Mouse (Mus musculus): ENCODE data around the gene Gm48551. TPM values are rescaled to one million over a fixed set of nuclear protein-coding genes. Genes with fewer than 3 reads are reported as not detected.

Gm48551 gene
- polyA plus RNA-seq, 2 experiments: 1.1 to 4.3 TPM

DNA sequence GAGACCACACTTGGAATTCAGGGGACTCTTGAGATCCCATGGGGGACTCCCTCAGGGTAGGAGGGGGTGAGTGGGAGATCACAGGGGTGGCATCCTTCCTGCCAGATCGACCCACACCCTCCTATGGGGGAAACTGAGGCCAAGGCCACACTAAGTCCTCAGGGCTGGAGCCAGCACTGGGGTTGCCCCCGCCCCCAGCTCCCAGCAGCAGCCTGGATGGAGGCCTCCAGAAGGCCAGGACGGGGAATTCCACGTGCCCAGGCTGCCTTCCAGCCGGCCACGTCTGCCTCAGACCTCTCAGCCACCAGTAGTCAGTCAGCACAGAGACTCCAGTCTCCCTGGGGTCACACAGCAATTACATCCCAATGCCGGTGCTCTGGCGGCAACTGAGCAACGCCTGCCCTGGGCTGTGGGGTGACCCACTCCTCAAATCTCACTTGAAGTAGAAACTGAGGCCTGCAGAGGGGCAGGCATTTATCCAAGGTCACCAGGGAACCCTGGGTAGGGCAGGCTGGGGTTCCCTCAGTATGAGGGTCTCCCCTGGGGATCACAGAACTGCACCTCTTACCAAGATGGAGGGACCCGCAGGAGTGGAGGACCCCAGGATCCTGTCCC lies 41.1 kb downstream of the Gm48551 start:
- Histone ChIP-seq H3K36me3 (ENCODE audit: control insufficient read depth, insufficient read depth, low read length) (peaks cover 15% of the 10 kb centered on the region), H3K4me3 (replicated peaks; ENCODE audit: low read length) (peak overlapping the region; percentile 73), H3K27ac (replicated peaks; ENCODE audit: low read depth, low read length) (peak overlapping the region; percentile 26; the same call in 1 of the 2 replicates), H3K4me1 (ENCODE audit: control insufficient read depth, insufficient read depth, low read length) (peaks cover 28% of the 10 kb centered on the region), H3K4me2 (replicated peaks; ENCODE audit: low read depth, low read length, severe bottlenecking) (peak overlapping the region; percentile 71), H3K9ac (ENCODE audit: low read depth, low read length, severe bottlenecking) (peak overlapping the region; percentile 77), H3K9me3 (ENCODE audit: control insufficient read depth, low read length) (no peaks in the 10 kb centered on the region), H3K27me3 (ENCODE audit: control insufficient read depth, insufficient read depth, low read length) (0 out of 2 replicates have a peak, but pooled peaks cover 4% of the 10 kb centered on the region)
- WGBS: 25% methylated on average over 10 of the region's 10 CpGs
- DNase-seq (ENCODE audit: low spot score): no peak
- no peak for ATAC-seq (ENCODE audit: low FRiP score, low read depth)
- TF ChIP-seq POLR2A (IDR thresholded peaks at IDR 0.05; ENCODE audit: borderline replicate concordance, extremely low read depth, insufficient read depth, insufficient read length): no peak

DNA sequence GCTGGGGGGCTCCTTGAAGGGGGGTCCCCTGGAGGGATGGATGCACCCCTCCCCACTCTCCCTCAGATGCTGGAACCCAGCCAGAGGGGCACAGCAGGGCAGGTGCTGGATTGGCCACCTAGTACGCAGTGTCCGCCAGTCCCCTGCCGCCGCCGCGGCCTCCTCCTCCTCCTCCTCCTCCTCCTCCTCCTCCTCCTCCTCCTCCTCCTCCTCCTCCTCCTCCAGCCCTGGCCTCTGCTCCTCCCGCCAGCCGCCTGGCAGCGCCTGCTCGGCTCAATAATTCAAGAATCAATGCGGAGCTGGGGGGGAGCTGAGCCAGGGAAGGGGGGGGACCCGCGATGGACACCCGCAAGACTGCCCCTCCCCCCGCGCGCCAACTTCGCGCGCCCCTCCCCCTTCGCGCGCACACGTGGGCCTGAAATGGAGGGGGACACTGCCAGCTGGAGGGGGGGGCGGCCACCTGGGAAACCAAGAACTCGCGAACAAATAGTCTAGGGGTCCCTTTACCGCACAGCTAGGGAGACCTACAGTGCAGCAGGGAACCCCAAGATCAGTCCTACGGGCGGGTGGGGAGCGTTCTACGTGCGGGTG lies 41.9 kb downstream of the Gm48551 start:
- DNase-seq (ENCODE audit: low spot score): no peak
- WGBS: 2% methylated on average over 15 of the region's 33 CpGs
- ATAC-seq (ENCODE audit: low FRiP score, low read depth): no peak
- Histone ChIP-seq H3K9ac (ENCODE audit: low read depth, low read length, severe bottlenecking) (peak overlapping the region; percentile 77), H3K4me3 (replicated peaks; ENCODE audit: low read length) (peak overlapping the region; percentile 73), H3K27ac (replicated peaks; ENCODE audit: low read depth, low read length) (0 out of 2 replicates have a peak overlapping the region, but pooled peaks have one; percentile 29), H3K9me3 (ENCODE audit: control insufficient read depth, low read length) (no peaks in the 10 kb centered on the region), H3K36me3 (ENCODE audit: control insufficient read depth, insufficient read depth, low read length) (0 out of 2 replicates have a peak, but pooled peaks cover 8% of the 10 kb centered on the region), H3K4me1 (ENCODE audit: control insufficient read depth, insufficient read depth, low read length) (peaks cover 31% of the 10 kb centered on the region), H3K4me2 (replicated peaks; ENCODE audit: low read depth, low read length, severe bottlenecking) (peak overlapping the region; percentile 71), H3K27me3 (ENCODE audit: control insufficient read depth, insufficient read depth, low read length) (0 out of 2 replicates have a peak, but pooled peaks cover 4% of the 10 kb centered on the region)
- no peak for TF ChIP-seq POLR2A (IDR thresholded peaks at IDR 0.05; ENCODE audit: borderline replicate concordance, extremely low read depth, insufficient read depth, insufficient read length)

DNA sequence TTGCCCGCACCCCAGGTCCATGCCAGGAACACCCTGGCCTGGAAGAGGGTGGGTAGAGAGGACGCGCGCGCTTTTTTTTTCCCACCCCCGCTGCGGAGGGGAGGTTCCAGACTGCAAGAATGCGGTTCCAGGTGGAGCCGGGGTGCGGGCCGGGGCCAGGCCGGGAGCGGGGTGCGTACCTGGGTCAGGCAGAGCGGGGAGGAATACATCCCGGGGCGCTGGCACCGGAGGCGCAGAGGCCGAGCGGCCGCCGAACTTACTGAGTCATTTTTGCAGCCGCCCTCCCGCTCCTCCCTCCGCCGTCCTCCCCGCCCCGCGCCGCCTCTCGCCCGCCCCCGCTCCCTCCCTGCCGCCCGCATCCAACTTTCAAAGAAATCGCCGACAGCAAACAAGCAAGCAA lies 42.6 kb downstream of the Gm48551 start:
- H3K36me3 ChIP-seq (ENCODE audit: control insufficient read depth, insufficient read depth, low read length): 0 out of 2 replicates have a peak, but pooled peaks cover 1% of the 10 kb centered on the region
- DNase-seq (ENCODE audit: low spot score): no peak
- H3K27me3 ChIP-seq (ENCODE audit: control insufficient read depth, insufficient read depth, low read length): 0 out of 2 replicates have a peak, but pooled peaks cover 4% of the 10 kb centered on the region
- H3K4me1 ChIP-seq (ENCODE audit: control insufficient read depth, insufficient read depth, low read length): peaks cover 34% of the 10 kb centered on the region
- no peaks in the 10 kb centered on the region for H3K9me3 ChIP-seq (ENCODE audit: control insufficient read depth, low read length)
- ATAC-seq (ENCODE audit: low FRiP score, low read depth): no peak
- H3K4me2 ChIP-seq (replicated peaks; ENCODE audit: low read depth, low read length, severe bottlenecking): peak overlapping the region; percentile 71
- TF ChIP-seq POLR2A (IDR thresholded peaks at IDR 0.05; ENCODE audit: borderline replicate concordance, extremely low read depth, insufficient read depth, insufficient read length): no peak
- H3K4me3 ChIP-seq (replicated peaks; ENCODE audit: low read length): peak overlapping the region; percentile 73
- H3K27ac ChIP-seq (replicated peaks; ENCODE audit: low read depth, low read length): peak overlapping the region; percentile 29; the same call in 1 of the 2 replicates
- WGBS: 0% methylated on average over 21 of the region's 38 CpGs
- peak overlapping the region; percentile 77 for H3K9ac ChIP-seq (ENCODE audit: low read depth, low read length, severe bottlenecking)

GRCm38 (mm10) chr10:81427327-81427726 lies 43.1 kb downstream of the Gm48551 start:
- Histone ChIP-seq H3K4me3 (replicated peaks; ENCODE audit: low read length) (peak overlapping the region; percentile 73), H3K36me3 (ENCODE audit: control insufficient read depth, insufficient read depth, low read length) (no peaks in the 10 kb centered on the region), H3K27ac (replicated peaks; ENCODE audit: low read depth, low read length) (no peak overlapping the region), H3K9me3 (ENCODE audit: control insufficient read depth, low read length) (no peaks in the 10 kb centered on the region), H3K27me3 (ENCODE audit: control insufficient read depth, insufficient read depth, low read length) (0 out of 2 replicates have a peak, but pooled peaks cover 4% of the 10 kb centered on the region), H3K4me1 (ENCODE audit: control insufficient read depth, insufficient read depth, low read length) (peaks cover 34% of the 10 kb centered on the region), H3K9ac (ENCODE audit: low read depth, low read length, severe bottlenecking) (peak overlapping the region; percentile 77), H3K4me2 (replicated peaks; ENCODE audit: low read depth, low read length, severe bottlenecking) (peak overlapping the region; percentile 71)
- WGBS: 33% methylated on average over 3 of the region's 3 CpGs
- no peak for TF ChIP-seq POLR2A (IDR thresholded peaks at IDR 0.05; ENCODE audit: borderline replicate concordance, extremely low read depth, insufficient read depth, insufficient read length)
- ATAC-seq (ENCODE audit: low FRiP score, low read depth) (no peak), DNase-seq (ENCODE audit: low spot score) (no peak)

GRCm38 (mm10) chr10:81427804-81428506 lies 43.7 kb downstream of the Gm48551 start:
- Histone ChIP-seq H3K27me3 (ENCODE audit: control insufficient read depth, insufficient read depth, low read length) (0 out of 2 replicates have a peak, but pooled peaks cover 4% of the 10 kb centered on the region), H3K9me3 (ENCODE audit: control insufficient read depth, low read length) (no peaks in the 10 kb centered on the region)
- no peak for DNase-seq (ENCODE audit: low spot score)

More at GRCm38 (mm10) chr10:81427804-81428506, 43.7 kb downstream of the Gm48551 start:
- Histone ChIP-seq H3K4me2 (replicated peaks; ENCODE audit: low read depth, low read length, severe bottlenecking) (no peak overlapping the region), H3K4me3 (replicated peaks; ENCODE audit: low read length) (no peak overlapping the region), H3K27ac (replicated peaks; ENCODE audit: low read depth, low read length) (no peak overlapping the region), H3K9ac (ENCODE audit: low read depth, low read length, severe bottlenecking) (no peak overlapping the region), H3K36me3 (ENCODE audit: control insufficient read depth, insufficient read depth, low read length) (no peaks in the 10 kb centered on the region), H3K4me1 (ENCODE audit: control insufficient read depth, insufficient read depth, low read length) (peaks cover 36% of the 10 kb centered on the region)
- WGBS: 86% methylated on average over 8 of the region's 8 CpGs
- TF ChIP-seq POLR2A (IDR thresholded peaks at IDR 0.05; ENCODE audit: borderline replicate concordance, extremely low read depth, insufficient read depth, insufficient read length): no peak
- ATAC-seq (ENCODE audit: low FRiP score, low read depth): no peak

All from limb, embryonic 14.5 days (tissue).